Mouse (Mus musculus) lung, adult 2 months (tissue): ENCODE measurements around the gene Ntn4. TPM values are rescaled to one million over a fixed set of nuclear protein-coding genes. Genes with fewer than 3 reads are reported as not detected.

Experiments used
- DNase-seq: peaks from one replicate; pipeline ENCODE4 v3.0.0; 2022
- H3K4me1 ChIP-seq: fragments of 200-500 bp; 2 replicates; pipeline ENCODE4 v1.6.1; 2011; ENCODE audit warnings: low read length; ENCODE audit not compliant: control insufficient read depth, insufficient read depth
- H3K4me3 ChIP-seq: fragments of 200-500 bp; replicated peaks from 2 replicates; pipeline ENCODE3; 2011; ENCODE audit warnings: low read depth, mild to moderate bottlenecking, control low read depth, low read length; ENCODE audit errors: extremely low read depth
- CTCF ChIP-seq: fragments of 200-500 bp; IDR thresholded peaks from 2 replicates; pipeline ENCODE4 v1.5.1; 2011; ENCODE audit warnings: mild to moderate bottlenecking, low read length, control low read depth; ENCODE audit not compliant: insufficient read depth
- POLR2A ChIP-seq: fragments of 200-500 bp; IDR thresholded peaks from 2 replicates; pipeline ENCODE4 v1.6.1; 2011; ENCODE audit warnings: low read depth, mild to moderate bottlenecking, control low read depth, low read length, borderline replicate concordance; ENCODE audit errors: extremely low read depth
- WGBS: fragments of 180-500 bp; shearing (Covaris S2); methylation state at CpG from one replicate; pipeline ENCODE4 v1.1.7; 2018; 5-methylcytosine and 5-hydroxymethylcytosine counted together
- polyA plus RNA-seq: library from polyadenylated mRNA; depleted of rRNA; stranded (reverse); fragments of >200 nt; gene quantifications from 2 replicates; pipeline ENCODE4 v1.2.3, GENCODE M21; 2012

Gene Ntn4
- polyA plus RNA-seq, 1 experiment, result 46.6 TPM

GRCm38 (mm10) chr10:93640953-93641820 lies 706 bp downstream of the Ntn4 start:
- DNase-seq, result peak; percentile 68
- TF ChIP-seq POLR2A (peak; percentile 58; the same call in 1 of the 2 replicates), CTCF (no peak)
- Histone ChIP-seq H3K4me1 (peaks cover 2% of the 10 kb centered on the region; the same call in 1 of the 2 replicates), H3K4me3 (peak overlapping the region; percentile 69)
- WGBS, result under 1% methylated on average over 68 of the region's 73 CpGs

DNA sequence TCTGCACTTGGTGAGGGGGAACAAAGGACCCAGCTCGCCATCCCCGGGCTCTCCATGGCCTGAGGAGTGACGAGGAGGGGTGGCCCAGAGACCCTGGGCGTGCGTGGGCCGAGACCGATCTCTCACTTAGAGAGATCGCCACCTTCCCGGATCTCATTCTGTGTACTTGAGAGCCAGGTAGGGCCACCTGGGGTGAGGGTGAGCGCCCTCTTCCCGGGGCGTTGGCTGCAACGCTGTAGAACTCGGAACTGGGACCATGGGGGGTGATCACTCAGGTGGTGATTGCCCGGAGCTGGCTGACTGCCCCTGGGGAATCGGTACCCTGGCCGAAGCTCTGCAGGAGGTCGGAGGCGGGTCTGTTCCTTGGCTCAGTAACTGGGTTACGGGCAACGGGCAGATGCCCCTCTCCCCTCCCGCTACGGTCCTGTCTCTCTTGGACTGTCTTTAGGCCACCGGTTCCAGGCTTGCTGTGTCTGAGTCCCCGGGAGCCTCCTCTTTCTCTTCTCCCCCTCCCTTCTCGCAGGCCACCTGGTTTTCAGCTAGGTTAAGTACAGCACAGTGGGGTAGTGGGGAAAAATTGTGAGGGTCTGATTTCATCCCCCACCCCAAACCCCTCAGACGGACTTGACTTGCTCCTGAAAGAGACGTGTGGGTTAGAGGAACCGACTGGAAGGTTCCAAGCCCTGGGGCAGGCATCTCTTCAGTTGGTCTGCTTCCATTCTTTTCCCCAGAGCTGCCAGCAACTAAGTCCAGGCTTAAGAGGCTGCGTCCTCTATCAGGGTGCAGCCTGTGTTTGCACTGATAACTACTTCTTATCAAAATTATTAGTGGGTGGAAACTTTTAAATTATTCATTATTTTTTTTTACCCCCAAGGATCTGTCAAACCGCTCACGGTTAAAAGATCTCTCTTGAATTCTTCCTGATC lies 1.6 kb downstream of the Ntn4 start:
- TF ChIP-seq POLR2A (no peak), CTCF (no peak)
- Histone ChIP-seq H3K4me1 (peaks cover 2% of the 10 kb centered on the region; the same call in 1 of the 2 replicates), H3K4me3 (peak overlapping the region; percentile 69)
- WGBS, result 11% methylated on average over 32 of the region's 32 CpGs
- DNase-seq, result peak; percentile 57

DNA sequence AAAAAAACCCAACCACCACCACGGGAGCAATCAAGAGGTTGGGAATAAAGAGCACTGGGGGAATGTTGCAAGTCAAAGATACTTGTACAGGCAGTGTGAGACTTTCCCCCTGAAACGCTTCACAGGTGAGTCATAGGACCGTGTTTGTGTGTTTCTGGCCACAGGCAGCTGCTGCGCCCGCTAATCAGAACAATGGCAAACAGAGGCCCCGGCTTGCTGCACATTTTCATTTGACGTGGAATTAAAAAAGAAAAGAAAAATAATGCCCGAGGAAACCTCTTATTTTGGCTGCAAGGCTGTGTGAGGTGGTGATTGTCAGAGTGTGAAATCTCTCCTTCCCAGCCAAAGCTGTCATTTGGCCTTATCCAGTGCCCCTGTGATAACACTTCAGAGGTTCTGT lies 2.4 kb downstream of the Ntn4 start:
- DNase-seq, result peak; percentile 23
- H3K4me3 ChIP-seq, result no peak overlapping the region
- TF ChIP-seq POLR2A (no peak), CTCF (no peak)
- peaks cover 2% of the 10 kb centered on the region; the same call in 1 of the 2 replicates for H3K4me1 ChIP-seq
- WGBS, result 58% methylated on average over 8 of the region's 8 CpGs

- peaks cover 2% of the 10 kb centered on the region; the same call in 1 of the 2 replicates for H3K4me1 ChIP-seq
- no peak for DNase-seq
- no peak overlapping the region for H3K4me3 ChIP-seq
- 82% methylated on average over 12 of the region's 12 CpGs for WGBS
- no peak for TF ChIP-seq POLR2A
- TF ChIP-seq CTCF, result no peak
Observed at GRCm38 (mm10) chr10:93644451-93644941, 4.0 kb downstream of the Ntn4 start.

DNA sequence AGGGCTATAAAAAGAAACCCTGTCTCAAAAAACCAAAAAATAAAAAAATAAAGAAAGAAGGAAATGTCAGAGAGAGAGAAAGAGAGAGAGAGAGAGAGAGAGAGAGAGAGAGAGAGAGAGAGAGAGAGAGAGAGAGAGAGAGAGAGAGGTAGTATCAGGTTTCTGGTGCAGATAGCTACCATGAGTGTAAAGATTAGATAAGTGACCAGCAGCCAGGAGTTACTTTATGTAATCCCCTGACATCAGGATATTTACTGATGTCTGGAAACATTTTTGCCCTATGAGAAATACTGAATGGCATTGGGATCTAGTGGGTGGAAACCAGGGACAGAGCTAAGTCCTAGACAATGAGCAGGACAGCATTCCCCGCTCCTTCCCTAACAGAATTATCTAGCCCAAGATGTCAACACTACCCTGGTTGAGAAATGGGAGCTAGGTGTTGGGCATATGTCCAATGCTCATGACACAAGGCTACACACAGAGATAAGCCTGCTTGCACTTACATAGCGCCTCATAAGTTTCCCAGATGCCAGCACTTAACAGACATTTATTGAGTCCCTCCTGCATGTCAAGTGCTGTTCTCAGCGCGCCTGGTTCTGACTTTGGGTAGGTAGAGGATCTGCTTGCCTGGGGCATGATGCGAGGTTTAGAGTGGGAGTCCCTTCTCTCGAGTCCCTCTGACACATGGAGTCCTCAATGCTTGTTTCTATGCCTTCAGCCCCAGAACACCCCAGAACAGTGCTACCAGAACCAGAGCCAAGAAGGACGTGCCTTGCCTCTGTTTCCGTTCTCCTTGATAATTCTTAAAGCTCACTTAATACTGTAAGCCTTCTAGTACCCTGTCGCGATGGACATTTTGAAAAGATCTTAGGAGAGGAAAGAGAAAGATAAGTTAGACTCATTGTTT lies 7.4 kb downstream of the Ntn4 start:
- Histone ChIP-seq H3K4me1 (no peaks in the 10 kb centered on the region; the same call in 1 of the 2 replicates), H3K4me3 (no peak overlapping the region)
- no peak for TF ChIP-seq POLR2A
- WGBS, result 59% methylated on average over 10 of the region's 10 CpGs
- DNase-seq, result no peak

DNA sequence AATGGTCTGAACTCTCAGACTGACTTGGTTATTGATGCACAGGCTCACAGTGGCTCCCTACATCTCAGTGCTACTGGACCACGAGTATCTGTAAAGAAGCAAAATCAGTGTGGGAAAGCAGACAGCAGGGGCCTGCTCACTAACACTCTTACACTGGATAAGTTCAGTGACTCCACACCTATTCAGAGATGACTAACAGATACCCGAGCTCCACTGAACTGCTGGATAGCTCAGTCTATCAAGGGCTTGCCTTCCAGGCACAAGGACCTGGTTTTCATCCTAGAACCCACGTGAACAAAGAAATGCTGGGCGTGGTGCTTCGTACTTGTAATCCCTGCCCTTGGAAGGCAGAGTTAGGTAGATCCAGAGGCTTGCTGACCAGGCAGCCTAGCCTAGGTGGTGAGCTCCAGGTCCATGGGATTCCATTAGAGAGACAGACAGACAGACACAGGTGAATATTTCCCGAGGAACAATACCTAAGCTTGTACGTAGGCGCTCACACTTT lies 8.2 kb downstream of the Ntn4 start:
- DNase-seq, result no peak
- no peaks in the 10 kb centered on the region; the same call in 1 of the 2 replicates for H3K4me1 ChIP-seq
- 81% methylated on average over 8 of the region's 8 CpGs for WGBS
- no peak for TF ChIP-seq POLR2A
- TF ChIP-seq CTCF, result no peak
- no peak overlapping the region for H3K4me3 ChIP-seq

GRCm38 (mm10) chr10:93649127-93649526 lies 8.6 kb downstream of the Ntn4 start:
- WGBS, result 84% methylated on average over 5 of the region's 5 CpGs
- TF ChIP-seq POLR2A (no peak), CTCF (no peak)
- no peak overlapping the region for H3K4me3 ChIP-seq
- H3K4me1 ChIP-seq, result no peaks in the 10 kb centered on the region; the same call in 1 of the 2 replicates
- no peak for DNase-seq

DNA sequence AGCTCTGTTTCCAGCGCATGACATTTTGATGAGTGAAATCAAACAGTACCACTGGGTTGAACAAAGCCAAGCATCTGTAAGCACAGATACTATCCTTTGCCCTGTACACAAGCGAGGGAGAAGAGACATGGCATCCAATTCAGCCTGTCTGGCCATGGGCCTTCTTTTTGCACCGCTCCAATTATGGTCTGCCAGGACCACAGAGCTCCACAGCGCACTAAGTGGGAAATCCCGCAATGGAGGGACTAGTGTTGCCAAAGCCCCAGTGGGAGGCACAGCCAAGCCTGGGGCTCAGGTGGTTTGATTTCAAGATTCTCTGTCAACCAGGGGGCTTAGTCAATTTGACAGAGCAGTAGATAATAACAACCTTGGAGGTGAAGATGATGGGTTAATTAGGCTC lies 9.1 kb downstream of the Ntn4 start:
- Histone ChIP-seq H3K4me1 (no peaks in the 10 kb centered on the region; the same call in 1 of the 2 replicates), H3K4me3 (no peak overlapping the region)
- DNase-seq, result no peak
- TF ChIP-seq POLR2A, result no peak
- TF ChIP-seq CTCF, result no peak
- WGBS, result 94% methylated on average over 5 of the region's 5 CpGs
